8 mouse cellular contexts compared by ENCODE assay signal in the genomic region with DNA sequence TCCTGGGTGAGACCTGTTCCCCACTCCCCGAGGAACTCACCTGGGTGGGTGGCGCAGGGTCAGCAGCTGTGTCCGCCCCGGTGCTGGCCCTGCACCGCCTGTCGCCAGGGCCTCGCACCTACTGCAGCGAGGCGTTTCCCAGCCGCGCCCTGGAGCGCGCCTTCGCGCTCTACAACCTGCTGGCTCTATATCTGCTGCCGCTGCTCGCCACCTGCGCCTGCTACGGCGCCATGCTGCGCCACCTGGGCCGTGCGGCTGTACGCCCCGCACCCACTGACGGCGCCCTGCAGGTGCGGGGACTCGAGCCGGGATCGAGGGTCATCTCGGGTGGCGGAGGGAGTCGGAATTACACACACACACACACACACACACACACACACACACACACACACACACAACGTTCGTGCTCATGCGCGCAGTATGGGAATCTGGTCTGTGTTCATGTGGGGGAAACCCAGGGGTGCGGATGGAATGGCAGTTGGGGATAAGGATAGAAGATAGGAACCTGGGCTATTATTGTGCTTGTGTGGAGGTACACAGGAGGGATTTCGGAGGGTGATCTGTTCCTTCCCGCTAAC. TPM values are rescaled to one million over a fixed set of nuclear protein-coding genes. Genes with fewer than 3 reads are reported as not detected.
DNase-seq lines count a peak whose midpoint lies in the region; ATAC-seq lines count a peak whose summit lies in the region.

R3hdm4 (minus strand) TSS at position 251 of the 578 bp plus-strand sequence.

- H3K27ac ChIP-seq in heart, embryonic 12.5 days (ENCODE audit: poor library complexity, severe bottlenecking) = no peak within 1 kb of the TSS

- no peaks in the 10 kb centered on the region for H3K9me3 ChIP-seq in heart, embryonic 12.5 days (replicated peaks)

- peak within 1 kb of the TSS; percentile 65 for H3K4me2 ChIP-seq in heart, embryonic 12.5 days

- intact Hi-C loops in left cerebral cortex, postnatal 10 days (cut with DNase I) = loop anchor here (5.0 kb wide), 1 partner anchor 34 kb away; the partner anchor contains the start of gene Elane

- peak within 1 kb of the TSS; percentile 29 for H3K4me3 ChIP-seq in heart, embryonic 12.5 days

- H3K4me1 ChIP-seq in heart, embryonic 12.5 days (replicated peaks) = peaks cover 45% of the 10 kb centered on the region

- 7% methylated on average over 41 of the region's 41 CpGs for WGBS in heart, embryonic 12.5 days

- DNase-seq in adrenal gland, adult 18-20 months (ENCODE audit: low spot score in 2 of 2) = no peak
- DNase-seq in adrenal gland, adult (ENCODE audit: inconsistent age in 2 of 2, low spot score in 1 of 2) = no peak
- peak; percentile 47 for DNase-seq in thymus, postnatal 14 days
- no peak for DNase-seq in thymus, postnatal 36 days
- no peak for DNase-seq in left cerebral cortex, postnatal 10 days (ENCODE audit: extremely low spot score in 1 of 2, low spot score in 2 of 2)
- DNase-seq in urinary bladder, postnatal 10 days (ENCODE audit: low spot score) = no peak

- ATAC-seq in heart, embryonic 12.5 days (ENCODE audit: insufficient number of reproducible peaks, low FRiP score) = no peak
- ATAC-seq in monocyte, adult 5-6 weeks (replicated peaks; ENCODE audit: insufficient number of reproducible peaks, low FRiP score, low TSS enrichment, poor library complexity, severe bottlenecking) = no peak

- H3K9ac ChIP-seq in heart, embryonic 12.5 days = peak within 1 kb of the TSS; percentile 43

- H3K27me3 ChIP-seq in heart, embryonic 12.5 days (replicated peaks) = peaks cover 67% of the 10 kb centered on the region

- H3K36me3 ChIP-seq in heart, embryonic 12.5 days = no peaks in the 10 kb centered on the region

RNA-seq across cellular contexts. Expression of gene R3hdm4, which starts in this region (rescaled TPM):
- total RNA-seq in adrenal gland, adult 18-20 months (2021) = 100 to 1,000 TPM in 1 of 2 experiments, 10 to 100 TPM in 1; 92.0 to 107 TPM
- 92.8 and 97.3 TPM in 2 replicates for polyA plus RNA-seq in heart, embryonic 12.5 days (2016; fragmentation: Nextera tagmentation; extraction: Ambion mirVana)
- 100 to 1,000 TPM; 389 to 406 TPM for total RNA-seq in left cerebral cortex, postnatal 10 days (2021)
- total RNA-seq in monocyte, adult 5-6 weeks (2017) = 23.4 to 53.8 TPM (median 35.4 TPM) in 3 replicates
